Mouse (Mus musculus) Patski (cell line): ENCODE measurements around the gene Ncoa5. TPM values are rescaled to one million over a fixed set of nuclear protein-coding genes. Genes with fewer than 3 reads are reported as not detected.

Experiments used
- ATAC-seq: fragments of 100-300 bp; one replicate; pipeline ENCODE4 v1.8.0; 2021
- CTCF ChIA-PET: fragments of 350-600 bp; sonication (Branson Sonifier 250); formaldehyde crosslinking; loops from one replicate; lab custom pipeline; 2022; ENCODE audit warnings: inconsistent platforms; lab: Charles Lee
- POLR2A ChIA-PET: fragments of 350-600 bp; sonication (Branson Sonifier 250); formaldehyde crosslinking; loops from one replicate; lab custom pipeline; 2022; ENCODE audit warnings: antibody characterized with exemption, inconsistent platforms; lab: Charles Lee
- DNase-seq: peaks from one replicate; pipeline ENCODE4 v3.0.0-alpha.2; 2011; ENCODE audit warnings: low read depth, low spot score
- H3K27me3 ChIP-seq: fragments of 371-371 bp; one replicate; pipeline ENCODE4 v1.5.1; 2021
- CTCF ChIP-seq: fragments of 100-300 bp; IDR thresholded peaks from one replicate; pipeline ENCODE4 v1.5.1; 2021
- in situ Hi-C: fragments of 300-500 bp; cut with MboI; formaldehyde crosslinking; loops from 3 replicates; pipeline ENCODE4 v1.11.1; 2018; ENCODE audit warnings: low pct_unique_long_range_greater_than_20kb, mixed read lengths
- polyA plus RNA-seq: library from polyadenylated mRNA; unstranded; gene quantifications from one replicate; pipeline ENCODE4 v1.2.3, GENCODE M21; 2021

Gene Ncoa5
- polyA plus RNA-seq, 1 experiment from 2014 or later, result 40.0 TPM

- peak; percentile 76 for TF ChIP-seq CTCF
- ChIA-PET POLR2A (no interaction called here), CTCF (interaction anchor here (1.0 kb wide), 1 partner anchor 11 kb away, joined by 3 read pairs; no protein-coding TSS in a partner anchor)
- in situ Hi-C loops, result loop anchor here (5.0 kb wide), 1 partner anchor 292 kb away; no protein-coding TSS in a partner anchor
- ATAC-seq (no peak), DNase-seq (no peak)
- peaks cover 20% of the 10 kb centered on the region for H3K27me3 ChIP-seq
Measured at GRCm38 (mm10) chr2:165070096-165070816, 35.6 kb upstream of the Ncoa5 start.

- POLR2A ChIA-PET, result no interaction called here
- no peak for TF ChIP-seq CTCF
- no peak for ATAC-seq
- no peak for DNase-seq
- in situ Hi-C loops, result no loop called here
- CTCF ChIA-PET, result no interaction called here
- H3K27me3 ChIP-seq, result peaks cover 14% of the 10 kb centered on the region
Measured at GRCm38 (mm10) chr2:165068806-165069205, 34.1 kb upstream of the Ncoa5 start.

- ChIA-PET POLR2A (no interaction called here), CTCF (no interaction called here)
- ATAC-seq (no peak), DNase-seq (no peak)
- no peaks in the 10 kb centered on the region for H3K27me3 ChIP-seq
- no peak for TF ChIP-seq CTCF
- in situ Hi-C loops, result no loop called here
Measured at GRCm38 (mm10) chr2:165064489-165064888, 29.8 kb upstream of the Ncoa5 start.

- no peak for ATAC-seq
- no peaks in the 10 kb centered on the region for H3K27me3 ChIP-seq
- TF ChIP-seq CTCF, result no peak
- in situ Hi-C loops, result no loop called here
- no peak for DNase-seq
- ChIA-PET CTCF (no interaction called here), POLR2A (no interaction called here)
Measured at GRCm38 (mm10) chr2:165061638-165062433, 27.2 kb upstream of the Ncoa5 start.

GRCm38 (mm10) chr2:165059961-165060360 is 25.3 kb upstream of the Ncoa5 start:
- peaks cover 4% of the 10 kb centered on the region for H3K27me3 ChIP-seq
- no peak for TF ChIP-seq CTCF
- in situ Hi-C loops, result no loop called here
- ChIA-PET CTCF (no interaction called here), POLR2A (no interaction called here)
- no peak for ATAC-seq
- no peak for DNase-seq

- no peak for TF ChIP-seq CTCF
- DNase-seq (no peak), ATAC-seq (no peak)
- ChIA-PET CTCF (no interaction called here), POLR2A (no interaction called here)
- H3K27me3 ChIP-seq, result peaks cover 4% of the 10 kb centered on the region
- in situ Hi-C loops, result no loop called here
Measured at GRCm38 (mm10) chr2:165056377-165057085, 21.9 kb upstream of the Ncoa5 start.

GRCm38 (mm10) chr2:165055905-165056304 is 21.2 kb upstream of the Ncoa5 start:
- CTCF ChIA-PET, result no interaction called here
- H3K27me3 ChIP-seq, result peaks cover 9% of the 10 kb centered on the region
- POLR2A ChIA-PET, result no interaction called here
- no peak for TF ChIP-seq CTCF
- DNase-seq (no peak), ATAC-seq (no peak)
- in situ Hi-C loops, result no loop called here

GRCm38 (mm10) chr2:165054888-165055852 is 20.5 kb upstream of the Ncoa5 start, which contains the start of gene Cd40:
Gene Cd40 (plus strand): TSS chr2:165055627.
- POLR2A ChIA-PET, result no interaction called here
- no peak for TF ChIP-seq CTCF
- DNase-seq (no peak), ATAC-seq (no peak)
- in situ Hi-C loops, result no loop called here
- H3K27me3 ChIP-seq, result peaks cover 14% of the 10 kb centered on the region
- CTCF ChIA-PET, result no interaction called here

GRCm38 (mm10) chr2:165051566-165051965 is 16.9 kb upstream of the Ncoa5 start:
- DNase-seq, result no peak
- in situ Hi-C loops, result no loop called here
- ChIA-PET CTCF (no interaction called here), POLR2A (no interaction called here)
- H3K27me3 ChIP-seq, result peaks cover 21% of the 10 kb centered on the region
- TF ChIP-seq CTCF, result no peak
- ATAC-seq, result no peak
